Mouse (Mus musculus) forebrain, embryonic 12.5 days (tissue): ENCODE data around the gene Prim1. TPM values are rescaled to one million over a fixed set of nuclear protein-coding genes. Genes with fewer than 3 reads are reported as not detected.

Source experiments
- ATAC-seq: fragments of 200-750 bp; cut with Nextera tagmentation; 2 replicates; pipeline ENCODE4 v1.8.0; 2017; ENCODE audit warnings: moderate TSS enrichment; ENCODE audit not compliant: low FRiP score
- H3K27ac ChIP-seq: fragments of 300-500 bp; sonication (generic); 2 replicates; pipeline ENCODE4 v1.5.1; 2016; ENCODE audit warnings: mild to moderate bottlenecking
- H3K27me3 ChIP-seq: fragments of 300-500 bp; sonication (generic); 2 replicates; pipeline ENCODE4 v1.6.1; 2016; ENCODE audit warnings: mild to moderate bottlenecking
- H3K36me3 ChIP-seq: fragments of 300-500 bp; sonication (generic); replicated peaks from 2 replicates; pipeline ENCODE4 v1.6.1; 2016; ENCODE audit warnings: mild to moderate bottlenecking
- H3K4me1 ChIP-seq: fragments of 300-500 bp; sonication (generic); 2 replicates; pipeline ENCODE4 v1.6.1; 2016
- H3K4me2 ChIP-seq: fragments of 300-500 bp; sonication (generic); 2 replicates; pipeline ENCODE4 v1.6.1; 2016; ENCODE audit warnings: mild to moderate bottlenecking, moderate library complexity
- H3K4me3 ChIP-seq: fragments of 300-500 bp; sonication (generic); replicated peaks from 2 replicates; pipeline ENCODE4 v1.5.1; 2016; ENCODE audit warnings: mild to moderate bottlenecking
- H3K9ac ChIP-seq: fragments of 300-500 bp; sonication (generic); 2 replicates; pipeline ENCODE4 v1.6.1; 2016; ENCODE audit warnings: mild to moderate bottlenecking
- H3K9me3 ChIP-seq: fragments of 300-500 bp; sonication (generic); 2 replicates; pipeline ENCODE4 v1.6.1; 2016
- WGBS: fragments of 180-500 bp; shearing (Covaris S2); methylation state at CpG from one replicate; pipeline ENCODE4 v1.1.7; 2016; 5-methylcytosine and 5-hydroxymethylcytosine counted together
- polyA plus RNA-seq: library from polyadenylated mRNA; unstranded; fragments of >200 nt; fragmentation: Nextera tagmentation; extraction: Ambion mirVana; gene quantifications from 2 replicates; pipeline ENCODE4 v1.2.1, GENCODE M21; 2016

The Prim1 gene
- polyA plus RNA-seq, 1 experiment from 2014 or later = 100 TPM

DNA sequence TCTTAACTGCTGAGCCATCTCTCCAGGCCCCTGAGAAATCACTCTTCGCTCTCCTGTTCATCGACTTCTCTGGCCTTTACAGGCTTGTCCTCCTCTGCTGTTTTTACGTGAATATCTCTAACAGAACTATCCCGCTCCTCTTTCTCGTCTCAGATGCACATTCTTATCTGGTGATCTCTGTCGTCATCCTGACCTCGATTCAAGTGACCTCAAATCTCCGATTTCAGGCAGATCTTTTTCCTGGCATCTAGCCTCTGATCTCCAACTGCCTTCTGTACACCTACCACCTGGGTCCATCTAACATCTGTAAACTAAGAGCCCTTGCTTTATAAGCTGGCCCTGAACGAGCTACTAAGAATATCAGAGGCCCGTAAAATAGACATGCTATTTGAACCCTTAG is 10.1 kb upstream of the Prim1 start:
- no peak overlapping the region for H3K9ac ChIP-seq
- no peak overlapping the region for H3K4me3 ChIP-seq
- H3K36me3 ChIP-seq = no peaks in the 10 kb centered on the region
- no peak overlapping the region for H3K4me2 ChIP-seq
- H3K4me1 ChIP-seq = no peaks in the 10 kb centered on the region
- H3K27ac ChIP-seq = no peak overlapping the region
- ATAC-seq = no peak
- no peaks in the 10 kb centered on the region for H3K27me3 ChIP-seq
- 89% methylated on average over 10 of the region's 10 CpGs for WGBS
- no peaks in the 10 kb centered on the region for H3K9me3 ChIP-seq

DNA sequence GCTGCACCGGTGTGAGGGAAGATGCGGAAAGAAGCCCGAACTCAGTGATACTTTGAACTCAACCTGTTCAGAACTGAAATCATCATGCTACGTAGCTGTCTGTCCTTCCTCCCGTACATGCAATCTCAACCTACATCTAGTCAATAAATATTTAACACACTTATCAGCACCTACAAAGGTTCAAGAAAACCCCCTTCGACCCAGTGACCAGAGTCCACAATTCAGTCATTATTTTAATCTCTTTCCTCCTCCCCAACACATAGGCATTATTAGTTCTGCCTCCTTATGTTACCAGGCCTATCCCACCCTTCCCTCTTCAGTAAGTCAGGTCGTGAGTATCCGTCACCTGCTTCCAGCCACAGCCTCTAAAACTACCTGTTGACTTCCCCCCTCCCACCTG is 9.5 kb upstream of the Prim1 start:
- WGBS = 87% methylated on average over 8 of the region's 8 CpGs
- Histone ChIP-seq H3K9ac (no peak overlapping the region), H3K4me3 (no peak overlapping the region), H3K4me1 (no peaks in the 10 kb centered on the region), H3K27me3 (no peaks in the 10 kb centered on the region), H3K27ac (no peak overlapping the region), H3K9me3 (no peaks in the 10 kb centered on the region), H3K36me3 (no peaks in the 10 kb centered on the region), H3K4me2 (no peak overlapping the region)
- ATAC-seq = no peak

DNA sequence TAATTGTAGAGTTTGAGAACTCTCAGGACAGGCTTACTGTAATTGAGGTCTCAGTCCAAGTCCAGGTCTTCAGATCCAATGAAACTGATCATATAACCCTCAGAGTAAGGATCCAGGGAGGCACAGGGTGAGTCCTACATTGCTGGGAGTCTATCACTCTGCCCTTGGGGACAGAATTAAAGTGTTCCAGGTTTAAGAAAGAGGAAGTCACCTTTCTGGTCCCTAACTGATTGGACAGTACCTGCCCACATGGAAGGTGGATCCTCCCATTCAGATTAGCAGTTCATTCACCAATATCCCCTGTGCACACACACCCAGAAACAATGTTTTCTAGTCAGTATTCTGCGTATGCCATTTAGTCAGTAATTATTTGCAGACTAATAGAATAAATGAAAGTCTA is 7.5 kb upstream of the Prim1 start, which contains the start of gene Hsd17b6:
Gene Hsd17b6, minus strand, starts transcription at position 166 of the 400 bp plus-strand sequence.
- no peak for ATAC-seq
- WGBS = 95% methylated on average over 1 of the region's 1 CpGs

DNA sequence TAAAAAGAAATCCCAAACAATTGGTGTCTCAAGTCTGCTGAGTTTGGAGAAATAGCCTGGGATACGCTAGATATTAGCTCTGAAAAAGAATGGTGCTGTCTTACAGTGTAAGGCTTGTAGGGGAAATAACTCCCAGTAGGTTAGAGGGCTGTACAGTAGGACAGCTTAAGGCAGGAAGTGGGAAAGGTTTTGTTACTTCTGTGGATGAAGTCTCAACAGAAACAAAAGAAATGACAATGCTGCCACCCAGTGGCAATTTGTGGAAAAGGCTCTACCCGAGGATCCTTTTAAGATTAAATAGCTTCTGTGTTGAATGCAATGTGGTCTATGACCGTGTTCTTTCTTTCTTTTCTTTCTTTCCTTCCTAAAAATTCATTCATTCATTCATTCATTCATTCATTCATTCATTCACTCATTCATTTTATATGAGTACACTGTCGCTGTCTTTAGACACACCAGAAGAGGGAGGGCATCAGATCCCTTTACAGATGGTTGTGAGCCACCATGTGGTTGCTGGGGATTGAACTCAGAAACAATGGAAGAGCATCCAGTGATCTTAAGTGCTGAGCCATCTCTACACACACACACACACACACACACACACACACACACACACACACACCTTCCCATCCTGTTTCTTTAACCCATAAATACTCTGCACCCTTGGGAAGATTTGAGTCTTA is 6.6 kb upstream of the Prim1 start:
- 6% methylated on average over 4 of the region's 4 CpGs for WGBS

More for the DNA sequence above, 7.5 kb upstream of the Prim1 start, which contains the start of gene Hsd17b6:
- H3K27ac ChIP-seq = no peak within 1 kb of the TSS
- no peak within 1 kb of the TSS for H3K4me3 ChIP-seq
- no peaks in the 10 kb centered on the region for H3K36me3 ChIP-seq
- no peak within 1 kb of the TSS for H3K4me2 ChIP-seq
- H3K9me3 ChIP-seq = no peaks in the 10 kb centered on the region
- H3K9ac ChIP-seq = no peak within 1 kb of the TSS
- H3K27me3 ChIP-seq = no peaks in the 10 kb centered on the region
- H3K4me1 ChIP-seq = no peaks in the 10 kb centered on the region

DNA sequence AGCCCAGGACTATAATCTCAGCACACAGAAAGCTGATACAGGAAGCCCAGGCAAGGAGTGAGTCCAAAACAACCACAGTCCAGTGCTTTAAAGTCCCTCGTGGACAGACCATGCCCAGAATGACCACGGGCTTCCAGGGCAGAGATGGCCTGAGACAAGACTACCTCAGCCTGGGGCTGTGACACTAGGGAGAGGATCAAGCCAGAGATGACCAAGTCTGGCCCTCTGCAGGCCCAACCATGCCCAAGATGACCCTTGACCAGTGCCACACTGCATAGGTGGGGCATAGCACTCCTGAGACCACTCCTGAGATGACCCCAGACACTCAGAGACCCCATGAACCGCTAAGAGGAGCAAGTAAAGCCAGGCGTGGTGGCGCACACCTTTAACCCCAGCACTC is 5.2 kb upstream of the Prim1 start:
- Histone ChIP-seq H3K9ac (no peak overlapping the region), H3K27ac (no peak overlapping the region), H3K9me3 (no peaks in the 10 kb centered on the region), H3K4me3 (no peak overlapping the region), H3K4me2 (no peak overlapping the region), H3K27me3 (no peaks in the 10 kb centered on the region), H3K36me3 (no peaks in the 10 kb centered on the region), H3K4me1 (no peaks in the 10 kb centered on the region)
- no peak for ATAC-seq
- 78% methylated on average over 5 of the region's 5 CpGs for WGBS

More for the DNA sequence above, 6.6 kb upstream of the Prim1 start:
- no peaks in the 10 kb centered on the region for H3K36me3 ChIP-seq
- H3K4me1 ChIP-seq = no peaks in the 10 kb centered on the region
- H3K27ac ChIP-seq = no peak overlapping the region
- H3K4me3 ChIP-seq = no peak overlapping the region
- ATAC-seq = peak; percentile 77
- H3K9me3 ChIP-seq = no peaks in the 10 kb centered on the region
- no peak overlapping the region for H3K4me2 ChIP-seq
- no peaks in the 10 kb centered on the region for H3K27me3 ChIP-seq
- no peak overlapping the region for H3K9ac ChIP-seq

DNA sequence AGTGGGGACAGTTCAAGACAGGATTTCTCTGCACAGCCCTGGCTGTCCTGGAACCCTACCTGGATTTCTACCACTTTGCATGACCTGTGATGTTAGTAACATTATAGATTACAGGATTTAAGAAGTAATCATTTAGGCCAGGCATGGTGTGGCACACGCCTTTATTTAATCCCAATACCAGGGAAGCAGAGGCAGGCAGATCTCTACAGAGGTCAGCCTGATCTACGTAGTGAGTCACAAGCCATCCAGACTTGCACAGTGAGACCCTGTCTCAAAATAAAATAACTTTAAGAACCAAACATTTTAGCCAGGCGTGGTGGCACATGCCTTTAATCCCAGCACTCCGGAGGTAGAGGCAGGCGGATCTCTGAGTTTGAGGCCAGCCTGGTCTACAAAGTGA is 7.2 kb downstream of the Prim1 start:
- Histone ChIP-seq H3K27me3 (no peaks in the 10 kb centered on the region), H3K9ac (no peak overlapping the region), H3K4me2 (no peak overlapping the region), H3K4me3 (no peak overlapping the region), H3K9me3 (no peaks in the 10 kb centered on the region), H3K36me3 (peaks cover 71% of the 10 kb centered on the region), H3K4me1 (no peaks in the 10 kb centered on the region), H3K27ac (no peak overlapping the region)
- 93% methylated on average over 5 of the region's 5 CpGs for WGBS
- no peak for ATAC-seq

DNA sequence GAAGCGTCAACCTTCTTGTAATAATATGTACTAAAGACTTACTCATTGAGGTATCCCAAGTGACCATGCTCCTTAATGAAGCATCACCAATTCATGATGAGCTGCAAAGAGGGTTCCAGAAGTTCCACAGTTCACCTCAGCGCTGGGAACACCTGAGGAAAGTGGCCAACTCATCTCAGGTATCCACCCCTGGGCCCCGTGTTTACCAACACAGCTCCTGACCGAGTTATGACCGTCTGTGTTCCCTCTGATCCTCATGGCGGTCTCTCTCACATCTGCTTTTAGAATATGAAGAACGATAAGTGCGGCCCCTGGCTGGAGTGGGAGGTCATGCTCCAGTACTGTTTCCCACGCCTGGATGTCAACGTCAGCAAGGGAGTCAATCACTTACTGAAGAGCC is 8.5 kb downstream of the Prim1 start:
- no peak overlapping the region for H3K4me3 ChIP-seq
- no peak overlapping the region for H3K4me2 ChIP-seq
- H3K9ac ChIP-seq = no peak overlapping the region
- peaks cover 73% of the 10 kb centered on the region for H3K36me3 ChIP-seq
- H3K27me3 ChIP-seq = no peaks in the 10 kb centered on the region
- H3K9me3 ChIP-seq = no peaks in the 10 kb centered on the region
- no peak for ATAC-seq
- no peak overlapping the region for H3K27ac ChIP-seq
- WGBS = 96% methylated on average over 10 of the region's 10 CpGs
- H3K4me1 ChIP-seq = no peaks in the 10 kb centered on the region

DNA sequence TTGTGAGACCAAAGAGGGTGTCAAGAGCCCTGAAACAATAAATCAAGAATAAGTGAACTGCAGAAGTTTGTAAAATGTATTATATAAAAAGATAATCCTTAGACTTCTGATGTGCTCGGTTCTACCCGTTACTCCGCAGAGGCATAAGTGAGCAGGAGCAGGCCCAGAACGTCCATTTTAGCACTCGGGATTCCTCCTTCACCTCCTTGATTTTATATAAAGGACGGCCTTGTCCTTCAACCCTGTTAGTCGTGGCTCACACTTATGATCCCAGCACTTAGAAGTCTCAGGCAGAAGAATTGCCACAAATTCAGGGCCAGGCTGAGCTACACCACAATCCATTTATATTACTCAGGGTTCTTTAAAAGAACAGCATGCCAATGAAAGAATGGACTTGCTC is 15.0 kb downstream of the Prim1 start:
- Histone ChIP-seq H3K36me3 (peaks cover 56% of the 10 kb centered on the region), H3K4me3 (no peak overlapping the region), H3K27ac (no peak overlapping the region), H3K9me3 (no peaks in the 10 kb centered on the region), H3K9ac (no peak overlapping the region), H3K4me2 (no peak overlapping the region), H3K4me1 (peaks cover 5% of the 10 kb centered on the region), H3K27me3 (no peaks in the 10 kb centered on the region)
- ATAC-seq = no peak
- WGBS = 92% methylated on average over 7 of the region's 7 CpGs

DNA sequence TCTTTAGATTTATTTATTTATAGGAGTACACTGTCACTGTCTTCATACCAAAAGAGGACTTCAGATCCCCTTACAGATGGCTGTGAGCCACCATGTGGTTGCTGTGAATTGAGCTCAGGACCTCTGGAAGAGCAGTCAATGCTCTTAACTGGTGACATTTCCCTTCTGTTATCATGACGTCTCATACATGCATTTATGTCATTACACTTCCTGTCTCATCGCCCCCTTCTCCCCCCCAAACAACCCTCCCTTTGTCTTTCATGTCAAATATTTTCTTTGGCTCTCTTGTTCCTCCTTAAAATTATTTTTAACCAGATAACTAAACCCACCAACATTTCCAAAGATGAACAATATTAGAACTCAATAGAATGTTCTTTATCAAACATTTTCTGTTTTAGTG is 15.9 kb downstream of the Prim1 start:
- no peak overlapping the region for H3K27ac ChIP-seq
- WGBS = 87% methylated on average over 2 of the region's 2 CpGs
- H3K36me3 ChIP-seq = peaks cover 49% of the 10 kb centered on the region
- no peak for ATAC-seq
- H3K4me2 ChIP-seq = no peak overlapping the region
- H3K9me3 ChIP-seq = no peaks in the 10 kb centered on the region
- H3K4me3 ChIP-seq = no peak overlapping the region
- no peak overlapping the region for H3K9ac ChIP-seq
- H3K27me3 ChIP-seq = no peaks in the 10 kb centered on the region
- H3K4me1 ChIP-seq = peaks cover 5% of the 10 kb centered on the region

DNA sequence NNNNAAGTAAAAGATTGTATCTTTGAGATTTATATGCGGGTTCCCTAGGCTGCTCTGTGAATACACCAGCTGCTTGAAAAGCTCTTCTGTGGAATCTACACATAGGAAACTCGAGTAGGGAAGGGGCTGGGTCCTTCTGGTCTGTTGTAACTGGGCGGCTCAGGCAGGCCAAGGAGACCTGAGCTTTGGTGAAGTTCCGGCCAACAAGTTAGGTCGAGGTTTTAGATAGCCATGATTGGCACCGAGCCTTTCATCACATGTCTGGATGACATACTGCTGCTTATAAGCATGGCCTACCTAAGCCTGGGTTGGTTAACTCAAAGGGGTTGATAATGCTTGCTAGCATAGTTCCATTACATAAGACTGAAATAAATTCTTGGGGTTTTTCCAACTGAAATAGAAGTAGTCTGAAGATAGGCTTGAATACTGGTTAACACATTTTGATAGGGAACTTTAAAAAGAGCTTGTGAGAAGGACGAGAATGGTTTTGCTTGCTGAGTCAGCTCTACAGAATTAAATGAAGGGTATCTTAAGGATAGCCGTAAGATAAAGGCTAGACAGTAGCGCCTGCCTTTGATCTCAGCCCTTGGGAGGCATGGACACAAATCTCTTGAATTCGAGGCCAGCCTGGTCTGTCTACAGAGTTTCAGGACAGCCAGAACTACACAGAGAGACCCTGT is 21.9 kb downstream of the Prim1 start:
- H3K36me3 ChIP-seq = peaks cover 39% of the 10 kb centered on the region
- H3K4me1 ChIP-seq = peaks cover 39% of the 10 kb centered on the region
- WGBS = 8% methylated on average over 10 of the region's 10 CpGs
- H3K27ac ChIP-seq = peak overlapping the region; percentile 96; the same call in 1 of the 2 replicates
- peak overlapping the region; percentile 95 for H3K4me2 ChIP-seq
- H3K27me3 ChIP-seq = no peaks in the 10 kb centered on the region
- no peak for ATAC-seq
- no peaks in the 10 kb centered on the region for H3K9me3 ChIP-seq
- H3K4me3 ChIP-seq = peak overlapping the region; percentile 96
- H3K9ac ChIP-seq = peak overlapping the region; percentile 99

DNA sequence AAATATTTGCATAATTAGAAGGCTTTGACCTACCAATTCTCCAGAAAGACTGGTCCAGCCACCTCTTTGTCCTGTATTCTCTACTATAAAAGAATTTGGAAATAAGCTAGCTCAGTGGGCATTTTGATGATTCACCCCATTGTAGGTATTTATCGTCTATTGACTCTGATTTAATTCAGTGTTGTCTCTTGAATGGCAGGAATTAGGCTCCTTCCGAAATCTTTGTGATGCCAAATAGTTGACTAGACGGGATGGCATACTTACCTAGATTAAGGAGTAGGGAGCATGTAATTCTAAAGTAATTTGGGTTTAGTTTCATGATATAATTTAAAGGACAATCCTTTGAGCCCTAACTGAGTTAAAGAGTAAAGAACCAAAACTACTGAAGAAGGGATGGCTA is 23.0 kb downstream of the Prim1 start:
- Histone ChIP-seq H3K27me3 (no peaks in the 10 kb centered on the region), H3K4me3 (no peak overlapping the region), H3K4me2 (peak overlapping the region; percentile 22; the same call in 1 of the 2 replicates), H3K9ac (no peak overlapping the region; the same call in 1 of the 2 replicates), H3K27ac (no peak overlapping the region), H3K4me1 (peaks cover 41% of the 10 kb centered on the region), H3K9me3 (no peaks in the 10 kb centered on the region), H3K36me3 (peaks cover 49% of the 10 kb centered on the region)
- ATAC-seq = no peak
- WGBS = 59% methylated on average over 3 of the region's 3 CpGs

DNA sequence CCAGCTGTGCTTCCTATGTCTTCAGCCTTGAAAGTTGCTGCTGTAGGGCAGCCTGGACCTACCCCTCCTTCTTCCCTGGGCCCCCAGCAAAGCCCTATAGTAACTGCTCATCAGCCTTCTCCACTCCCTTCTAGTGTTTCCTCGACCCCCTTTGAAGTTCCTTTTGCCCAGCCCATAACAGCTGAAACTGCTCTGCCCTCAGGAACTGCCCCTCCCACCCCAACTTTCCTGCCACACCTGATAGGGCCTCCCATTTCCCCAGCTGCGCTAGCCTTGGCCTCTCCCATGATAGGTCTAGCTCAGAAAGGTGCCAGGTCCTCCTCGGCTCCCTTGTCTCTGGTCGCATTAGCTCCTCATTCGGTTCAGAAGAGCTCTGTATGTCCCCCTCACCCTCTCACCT is 24.2 kb downstream of the Prim1 start:
- Histone ChIP-seq H3K4me1 (peaks cover 49% of the 10 kb centered on the region), H3K27ac (no peak overlapping the region), H3K27me3 (no peaks in the 10 kb centered on the region), H3K4me3 (no peak overlapping the region), H3K9ac (no peak overlapping the region; the same call in 1 of the 2 replicates), H3K36me3 (peaks cover 62% of the 10 kb centered on the region), H3K9me3 (no peaks in the 10 kb centered on the region), H3K4me2 (no peak overlapping the region)
- ATAC-seq = no peak
- 73% methylated on average over 5 of the region's 5 CpGs for WGBS

DNA sequence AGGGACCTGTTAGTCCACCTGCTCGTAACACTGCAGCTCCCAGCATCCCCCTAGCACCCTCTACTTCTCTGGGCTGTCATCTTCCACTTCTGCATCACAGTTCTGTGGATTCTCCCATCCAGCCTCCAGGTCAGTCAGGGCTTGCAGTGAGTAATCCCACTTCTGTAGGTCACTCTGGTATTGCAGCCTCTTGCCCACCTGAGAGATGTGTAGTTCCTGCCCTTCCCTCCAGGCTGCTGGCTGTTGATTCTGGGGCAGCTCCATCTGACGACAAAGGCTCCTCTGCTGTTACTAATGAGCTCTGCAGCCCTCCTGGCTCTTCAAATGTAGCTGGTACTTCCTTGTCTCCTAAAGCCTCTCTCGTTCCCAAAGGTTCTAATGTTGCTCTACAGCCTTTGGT is 24.9 kb downstream of the Prim1 start:
- Histone ChIP-seq H3K9me3 (no peaks in the 10 kb centered on the region), H3K9ac (no peak overlapping the region), H3K4me3 (no peak overlapping the region), H3K4me2 (no peak overlapping the region), H3K36me3 (peaks cover 68% of the 10 kb centered on the region), H3K27me3 (no peaks in the 10 kb centered on the region), H3K4me1 (peaks cover 44% of the 10 kb centered on the region), H3K27ac (peak overlapping the region; percentile 31; the same call in 1 of the 2 replicates)
- WGBS = 67% methylated on average over 3 of the region's 3 CpGs
- no peak for ATAC-seq
